Mouse (Mus musculus) liver, embryonic 16.5 days (tissue): ENCODE results near the gene Tmbim7. TPM values are rescaled to one million over a fixed set of nuclear protein-coding genes. Genes with fewer than 3 reads are reported as not detected.

ENCODE experiments used
- ATAC-seq: fragments of 200-750 bp; cut with Nextera tagmentation; 2 replicates; pipeline ENCODE4 v1.8.0; 2017; ENCODE audit warnings: low read depth, mild to moderate bottlenecking, moderate number of reproducible peaks, moderate library complexity
- H3K27ac ChIP-seq: fragments of 300-500 bp; sonication (generic); 2 replicates; pipeline ENCODE4 v1.5.1; 2014; ENCODE audit warnings: mild to moderate bottlenecking, low read length
- H3K27me3 ChIP-seq: fragments of 300-500 bp; sonication (generic); 2 replicates; pipeline ENCODE4 v1.6.1; 2014; ENCODE audit warnings: low read depth, low read length, mixed read lengths; ENCODE audit not compliant: control insufficient read depth, insufficient read depth
- H3K36me3 ChIP-seq: fragments of 300-500 bp; sonication (generic); 2 replicates; pipeline ENCODE4 v1.6.1; 2014; ENCODE audit warnings: mild to moderate bottlenecking; ENCODE audit not compliant: control insufficient read depth, insufficient read depth
- H3K4me1 ChIP-seq: fragments of 300-500 bp; sonication (generic); 2 replicates; pipeline ENCODE4 v1.6.1; 2014; ENCODE audit warnings: low read depth, low read length, mixed read lengths; ENCODE audit not compliant: control insufficient read depth
- H3K4me2 ChIP-seq: fragments of 300-500 bp; sonication (generic); 2 replicates; pipeline ENCODE4 v1.6.1; 2014; ENCODE audit warnings: low read depth, low read length, mixed read lengths
- H3K4me3 ChIP-seq: fragments of 300-500 bp; sonication (generic); 2 replicates; pipeline ENCODE4 v1.5.1; 2014; ENCODE audit warnings: low read depth, mild to moderate bottlenecking, low read length
- H3K9ac ChIP-seq: fragments of 300-500 bp; sonication (generic); 2 replicates; pipeline ENCODE4 v1.6.1; 2014; ENCODE audit warnings: low read depth, low read length
- H3K9me3 ChIP-seq: fragments of 300-500 bp; sonication (generic); replicated peaks from 2 replicates; pipeline ENCODE4 v1.6.1; 2016; ENCODE audit warnings: low read length; ENCODE audit not compliant: control insufficient read depth
- WGBS: fragments of 180-500 bp; shearing (Covaris S2); extraction: QIAGEN DNeasy Blood & Tissue Kit; methylation state at CpG from one replicate; pipeline ENCODE4 v1.1.7; 2014; ENCODE audit not compliant: insufficient replicate concordance; 5-methylcytosine and 5-hydroxymethylcytosine counted together
- polyA plus RNA-seq: library from polyadenylated mRNA; unstranded; fragments of >200 nt; fragmentation: Nextera tagmentation; extraction: Ambion mirVana; gene quantifications from 2 replicates; pipeline ENCODE4 v1.2.1, GENCODE M21; 2015

The Tmbim7 gene
- polyA plus RNA-seq, 1 experiment from 2014 or later, result not detected

- no peak overlapping the region for H3K9ac ChIP-seq
- H3K27ac ChIP-seq, result no peak overlapping the region
- H3K36me3 ChIP-seq, result no peaks in the 10 kb centered on the region; the same call in 1 of the 2 replicates
- WGBS, result 59% methylated on average over 4 of the region's 4 CpGs
- H3K4me1 ChIP-seq, result no peaks in the 10 kb centered on the region; the same call in 1 of the 2 replicates
- H3K27me3 ChIP-seq, result no peaks in the 10 kb centered on the region
- ATAC-seq, result no peak
- H3K4me2 ChIP-seq, result no peak overlapping the region
- no peaks in the 10 kb centered on the region for H3K9me3 ChIP-seq
- no peak overlapping the region for H3K4me3 ChIP-seq
These were observed 17.0 kb upstream of the Tmbim7 start for GRCm38 (mm10) chr5:3633951-3634350.

DNA sequence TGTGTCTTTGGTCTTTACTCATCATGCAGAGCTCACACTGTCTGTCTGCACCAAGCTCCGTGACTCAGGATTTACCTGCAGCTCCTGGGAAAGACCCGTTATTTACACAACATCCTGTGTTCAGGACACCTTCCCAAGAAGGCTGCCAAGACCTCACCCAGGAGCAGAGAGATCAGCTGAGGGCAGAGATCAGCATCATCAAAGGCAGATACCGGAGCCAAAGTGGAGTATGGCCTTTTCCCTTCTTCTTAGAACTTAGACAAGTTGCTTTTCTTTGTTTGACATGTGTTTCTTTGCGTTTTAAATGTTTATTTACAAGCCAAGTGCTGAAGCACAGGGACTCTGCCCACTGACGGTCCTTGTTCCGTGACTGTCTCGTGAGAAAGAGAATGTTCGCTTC, 15.7 kb upstream of the Tmbim7 start:
- Histone ChIP-seq H3K4me2 (no peak overlapping the region), H3K9me3 (no peaks in the 10 kb centered on the region), H3K27ac (no peak overlapping the region), H3K27me3 (no peaks in the 10 kb centered on the region), H3K36me3 (no peaks in the 10 kb centered on the region; the same call in 1 of the 2 replicates), H3K4me1 (no peaks in the 10 kb centered on the region; the same call in 1 of the 2 replicates), H3K4me3 (no peak overlapping the region), H3K9ac (no peak overlapping the region)
- WGBS, result 83% methylated on average over 8 of the region's 8 CpGs
- ATAC-seq, result no peak

GRCm38 (mm10) chr5:3644621-3645020, 6.4 kb upstream of the Tmbim7 start:
- 86% methylated on average over 6 of the region's 6 CpGs for WGBS
- H3K9ac ChIP-seq, result no peak overlapping the region
- H3K36me3 ChIP-seq, result peaks cover 22% of the 10 kb centered on the region
- H3K4me2 ChIP-seq, result no peak overlapping the region
- no peak overlapping the region for H3K4me3 ChIP-seq
- peaks cover 11% of the 10 kb centered on the region for H3K4me1 ChIP-seq
- no peak for ATAC-seq
- no peaks in the 10 kb centered on the region for H3K9me3 ChIP-seq
- no peaks in the 10 kb centered on the region for H3K27me3 ChIP-seq
- H3K27ac ChIP-seq, result no peak overlapping the region

GRCm38 (mm10) chr5:3645326-3645725, 5.7 kb upstream of the Tmbim7 start:
- no peak overlapping the region for H3K27ac ChIP-seq
- 80% methylated on average over 6 of the region's 6 CpGs for WGBS
- no peak overlapping the region for H3K4me3 ChIP-seq
- H3K9ac ChIP-seq, result no peak overlapping the region
- peaks cover 22% of the 10 kb centered on the region for H3K36me3 ChIP-seq
- no peak for ATAC-seq
- no peak overlapping the region for H3K4me2 ChIP-seq
- H3K4me1 ChIP-seq, result peaks cover 11% of the 10 kb centered on the region
- no peaks in the 10 kb centered on the region for H3K9me3 ChIP-seq
- no peaks in the 10 kb centered on the region for H3K27me3 ChIP-seq

GRCm38 (mm10) chr5:3646539-3646938, 4.4 kb upstream of the Tmbim7 start:
- Histone ChIP-seq H3K4me3 (peak overlapping the region; percentile 99), H3K4me1 (peaks cover 11% of the 10 kb centered on the region), H3K27me3 (no peaks in the 10 kb centered on the region), H3K4me2 (peak overlapping the region; percentile 77), H3K9me3 (no peaks in the 10 kb centered on the region), H3K27ac (peak overlapping the region; percentile 95), H3K36me3 (peaks cover 15% of the 10 kb centered on the region), H3K9ac (peak overlapping the region; percentile 92)
- WGBS, result 17% methylated on average over 6 of the region's 6 CpGs
- ATAC-seq, result no peak

DNA sequence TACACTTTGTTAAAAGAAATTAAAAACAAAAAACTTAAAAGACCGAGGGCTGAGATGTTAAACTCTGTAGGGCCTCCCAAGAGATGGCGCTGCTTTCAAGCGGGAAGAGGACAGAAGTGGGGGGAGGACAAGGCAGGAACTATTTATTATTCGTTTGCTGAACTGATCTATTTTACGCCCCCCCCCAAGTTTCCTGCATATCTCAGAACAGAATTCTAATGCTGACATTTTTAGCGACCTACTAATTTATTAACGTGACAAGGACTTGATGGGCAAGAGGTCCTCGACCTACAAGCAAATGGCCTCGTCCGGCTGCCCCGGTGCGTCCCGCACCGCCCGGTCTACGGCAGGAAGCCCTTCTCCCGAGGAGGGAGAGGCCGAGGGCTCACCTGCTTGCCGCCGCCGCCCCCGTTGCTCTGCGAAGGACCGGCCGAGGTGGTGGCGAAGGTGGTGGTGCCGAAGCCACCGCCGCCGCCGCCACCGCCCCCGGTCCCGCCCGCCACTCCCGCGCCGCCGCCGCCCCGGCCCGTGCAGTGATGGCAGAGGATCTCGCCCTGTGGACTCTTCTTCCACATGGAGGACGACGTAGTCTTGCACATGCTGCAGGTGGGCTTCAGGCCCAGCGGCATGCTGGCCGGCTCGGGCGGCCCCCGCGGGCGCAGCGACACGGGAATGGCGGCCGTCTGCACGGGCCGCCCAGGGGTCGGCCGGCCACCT, 3.8 kb upstream of the Tmbim7 start:
- H3K4me1 ChIP-seq, result peaks cover 11% of the 10 kb centered on the region
- WGBS, result under 1% methylated on average over 56 of the region's 60 CpGs
- peak overlapping the region; percentile 92 for H3K9ac ChIP-seq

GRCm38 (mm10) chr5:3647708-3648121, 3.3 kb upstream of the Tmbim7 start:
- H3K4me2 ChIP-seq, result peak overlapping the region; percentile 77
- peak overlapping the region; percentile 92 for H3K9ac ChIP-seq
- H3K27ac ChIP-seq, result peak overlapping the region; percentile 95
- H3K27me3 ChIP-seq, result no peaks in the 10 kb centered on the region
- peak; percentile 95 for ATAC-seq
- H3K4me1 ChIP-seq, result peaks cover 11% of the 10 kb centered on the region
- peak overlapping the region; percentile 99 for H3K4me3 ChIP-seq
- under 1% methylated on average over 36 of the region's 46 CpGs for WGBS
- H3K9me3 ChIP-seq, result no peaks in the 10 kb centered on the region
- peaks cover 11% of the 10 kb centered on the region for H3K36me3 ChIP-seq

More for the DNA sequence above, 3.8 kb upstream of the Tmbim7 start:
- ATAC-seq, result peak; percentile 69
- H3K27ac ChIP-seq, result peak overlapping the region; percentile 95
- H3K36me3 ChIP-seq, result peaks cover 11% of the 10 kb centered on the region
- peak overlapping the region; percentile 77 for H3K4me2 ChIP-seq
- no peaks in the 10 kb centered on the region for H3K9me3 ChIP-seq
- H3K27me3 ChIP-seq, result no peaks in the 10 kb centered on the region
- H3K4me3 ChIP-seq, result peak overlapping the region; percentile 99

DNA sequence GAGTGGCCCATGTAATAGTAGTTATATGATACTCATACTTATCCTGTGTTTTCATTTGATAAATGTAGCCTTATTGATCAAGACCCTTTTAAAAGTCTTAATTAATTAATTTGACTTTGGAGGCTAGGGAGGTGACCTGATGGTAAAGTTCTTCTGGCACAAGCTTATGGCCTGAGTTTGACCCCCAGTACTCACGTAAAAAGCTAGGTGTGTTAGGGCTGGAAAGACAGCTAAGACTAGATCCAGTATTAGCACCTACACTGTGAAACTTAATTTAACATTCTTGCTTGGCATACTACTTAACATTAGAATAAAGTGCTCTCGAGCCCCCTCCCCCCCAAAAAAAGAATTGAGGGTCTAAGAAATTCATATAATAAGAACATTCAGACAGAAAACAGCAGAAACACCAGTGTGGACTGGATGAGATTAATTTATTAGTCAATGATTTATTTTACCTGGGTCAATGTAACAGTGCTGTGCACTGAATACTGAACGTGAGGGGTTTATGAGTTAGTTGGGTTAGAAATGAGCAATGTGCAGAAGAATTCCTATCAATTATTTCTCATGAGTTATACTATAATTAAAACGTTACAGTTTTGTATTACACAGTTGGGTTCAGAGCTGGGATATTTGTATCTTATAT, 2.7 kb upstream of the Tmbim7 start:
- Histone ChIP-seq H3K27ac (no peak overlapping the region), H3K36me3 (peaks cover 8% of the 10 kb centered on the region), H3K4me1 (peaks cover 11% of the 10 kb centered on the region), H3K9me3 (no peaks in the 10 kb centered on the region), H3K9ac (no peak overlapping the region), H3K4me3 (peak overlapping the region; percentile 99), H3K27me3 (no peaks in the 10 kb centered on the region), H3K4me2 (peak overlapping the region; percentile 77)
- ATAC-seq, result no peak
- 38% methylated on average over 4 of the region's 4 CpGs for WGBS

DNA sequence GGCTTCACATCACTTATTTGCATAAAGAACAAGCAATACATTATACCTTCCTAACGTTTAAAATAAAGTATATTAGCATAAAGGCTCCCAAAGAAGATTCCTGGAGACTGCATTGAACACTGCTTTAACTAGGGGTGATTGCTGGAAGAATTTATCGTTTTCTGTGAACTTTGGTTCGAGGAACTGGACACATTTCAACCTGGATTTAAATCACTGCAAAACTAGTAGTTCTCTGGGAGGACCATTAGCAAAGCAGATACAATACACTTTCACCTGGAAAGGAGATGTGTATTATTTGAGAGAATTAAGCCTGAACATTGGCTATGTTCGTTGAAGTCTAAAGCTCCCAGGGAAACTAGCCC, 2.2 kb upstream of the Tmbim7 start:
- H3K36me3 ChIP-seq, result peaks cover 6% of the 10 kb centered on the region
- H3K9ac ChIP-seq, result no peak overlapping the region
- no peaks in the 10 kb centered on the region for H3K9me3 ChIP-seq
- H3K4me2 ChIP-seq, result no peak overlapping the region
- 58% methylated on average over 4 of the region's 4 CpGs for WGBS
- H3K27me3 ChIP-seq, result no peaks in the 10 kb centered on the region
- peaks cover 11% of the 10 kb centered on the region for H3K4me1 ChIP-seq
- no peak for ATAC-seq
- no peak overlapping the region for H3K27ac ChIP-seq
- H3K4me3 ChIP-seq, result no peak overlapping the region
